Mouse (Mus musculus): ENCODE measurements at regions not wholly inside any gene's neighbourhood (a gene's known extent, or its start where the extent isn't known, plus 50 kb on each side); places are given as distances from the start of the nearest gene placed in this dataset.

- no peak for TF ChIP-seq CTCF (IDR thresholded peaks at IDR 0.05; ENCODE audit: low read depth, low read length)
- no peak for TF ChIP-seq POLR2A (IDR thresholded peaks at IDR 0.05; ENCODE audit: borderline replicate concordance, low read depth, low read length)
These were observed 159.8 kb downstream of the Rpl36a-ps1 start for GRCm38 (mm10) chr14:98834316-98834715.

Data from bone marrow macrophage, adult 2 months (primary cell).